Mouse (Mus musculus) embryo, embryonic 11.5 days (tissue): ENCODE data around the gene Spns2.
A peak's percentile ranks its signal among the peaks of the same experiment; 100 is the strongest.

Experiments used
- DNase-seq: peaks from one replicate; pipeline ENCODE4 v3.0.0-alpha.2; 2012; ENCODE audit warnings: low read depth, low spot score

Spns2 gene

GRCm38 (mm10) chr11:72501426-72502002 is 11.8 kb upstream of the Spns2 start:
- DNase-seq, result no peak

GRCm38 (mm10) chr11:72500139-72500538 is 10.4 kb upstream of the Spns2 start:
- no peak for DNase-seq

- DNase-seq, result no peak
Measured at GRCm38 (mm10) chr11:72497367-72497766, 7.7 kb upstream of the Spns2 start.

- no peak for DNase-seq
Measured at GRCm38 (mm10) chr11:72496775-72497174, 7.1 kb upstream of the Spns2 start.

- DNase-seq, result no peak
Measured at GRCm38 (mm10) chr11:72496066-72496465, 6.4 kb upstream of the Spns2 start.

GRCm38 (mm10) chr11:72494046-72494988 is 4.6 kb upstream of the Spns2 start:
- DNase-seq, result peak; percentile 51

- DNase-seq, result no peak
Measured at GRCm38 (mm10) chr11:72491130-72491960, 1.6 kb upstream of the Spns2 start.

- no peak for DNase-seq
Measured at GRCm38 (mm10) chr11:72489397-72489796, 307 bp downstream of the Spns2 start.

GRCm38 (mm10) chr11:72488753-72489271 is 892 bp downstream of the Spns2 start:
- DNase-seq, result no peak

GRCm38 (mm10) chr11:72487739-72488138 is 2.0 kb downstream of the Spns2 start:
- no peak for DNase-seq

GRCm38 (mm10) chr11:72487171-72487570 is 2.5 kb downstream of the Spns2 start:
- no peak for DNase-seq

GRCm38 (mm10) chr11:72485960-72486359 is 3.7 kb downstream of the Spns2 start:
- no peak for DNase-seq

- DNase-seq, result no peak
Measured at GRCm38 (mm10) chr11:72485157-72485556, 4.5 kb downstream of the Spns2 start.

GRCm38 (mm10) chr11:72484549-72484948 is 5.2 kb downstream of the Spns2 start:
- no peak for DNase-seq

GRCm38 (mm10) chr11:72481952-72482351 is 7.8 kb downstream of the Spns2 start:
- no peak for DNase-seq

- no peak for DNase-seq
Measured at GRCm38 (mm10) chr11:72481313-72481712, 8.4 kb downstream of the Spns2 start.

GRCm38 (mm10) chr11:72479499-72479898 is 10.2 kb downstream of the Spns2 start:
- DNase-seq, result no peak

- no peak for DNase-seq
Measured at GRCm38 (mm10) chr11:72478228-72478627, 11.5 kb downstream of the Spns2 start.

GRCm38 (mm10) chr11:72477653-72478052 is 12.1 kb downstream of the Spns2 start:
- DNase-seq, result no peak

GRCm38 (mm10) chr11:72477182-72477581 is 12.5 kb downstream of the Spns2 start:
- no peak for DNase-seq

- no peak for DNase-seq
Measured at GRCm38 (mm10) chr11:72476074-72476625, 13.6 kb downstream of the Spns2 start.

- DNase-seq, result no peak
Measured at GRCm38 (mm10) chr11:72475408-72475807, 14.3 kb downstream of the Spns2 start.
